In genomic region chr9:110733102-110733501, GRCm38 (mm10) we compare ENCODE assay signal across 9 mouse cellular contexts. TPM values are rescaled to one million over a fixed set of nuclear protein-coding genes. Genes with fewer than 3 reads are reported as not detected.
DNase-seq lines count a peak whose midpoint lies in the region; ATAC-seq and TF ChIP-seq lines count a peak whose summit lies in the region.
"Had no signal": no experiment of that assay in that cellular context is flagged by ENCODE, and none has a peak within 500 bp of the region (broad histone marks: within the 10 kb centered on the region; RNA-seq: fewer than 3 reads in every experiment).

No protein-coding gene starts in this region.

- peak overlapping the region; percentile 37; the same call in 1 of the 2 replicates for H3K9ac ChIP-seq in kidney, embryonic 15.5 days
- peak overlapping the region; percentile 17; the same call in 1 of the 2 replicates for H3K9ac ChIP-seq in hindbrain, postnatal 0 days (replicated peaks; ENCODE audit: low read length)
- peak overlapping the region; percentile 17; the same call in 1 of the 2 replicates for H3K9ac ChIP-seq in midbrain, embryonic 15.5 days

- TF ChIP-seq CTCF in cortical plate, adult 2 months (IDR thresholded peaks at IDR 0.05; ENCODE audit: extremely low read depth, insufficient read depth, low read length), result no peak
- no peak for TF ChIP-seq CTCF in hindbrain, postnatal 0 days (IDR thresholded peaks at IDR 0.05; ENCODE audit: low read depth)

- H3K9me3 ChIP-seq in kidney, embryonic 15.5 days (replicated peaks), result no peaks in the 10 kb centered on the region
- no peaks in the 10 kb centered on the region for H3K9me3 ChIP-seq in hindbrain, postnatal 0 days (ENCODE audit: low read length)
- H3K9me3 ChIP-seq in midbrain, embryonic 15.5 days, result no peaks in the 10 kb centered on the region

- DNase-seq in kidney, postnatal 4 days, result no peak
- DNase-seq in hindbrain, postnatal 0 days (ENCODE audit: low spot score), result no peak
- DNase-seq in cerebellum, adult 9-11 months, result no peak
- DNase-seq in urinary bladder, postnatal 36 days (ENCODE audit: low spot score in 2 of 2), result no peak
- no peak for DNase-seq in thymus, adult 18-20 months

- H3K4me1 ChIP-seq in kidney, embryonic 15.5 days, result peaks cover 74% of the 10 kb centered on the region
- H3K4me1 ChIP-seq in cortical plate, adult 2 months (ENCODE audit: control insufficient read depth, insufficient read depth, low read length), result no peaks in the 10 kb centered on the region
- H3K4me1 ChIP-seq in hindbrain, postnatal 0 days (ENCODE audit: insufficient read depth, low read length), result peaks cover 8% of the 10 kb centered on the region
- H3K4me1 ChIP-seq in midbrain, embryonic 15.5 days, result peaks cover 13% of the 10 kb centered on the region

- ATAC-seq in kidney, embryonic 15.5 days (replicated peaks; ENCODE audit: low FRiP score), result peak; percentile 24; the same call in 1 of the 2 replicates
- no peak for ATAC-seq in hindbrain, postnatal 0 days
- no peak for ATAC-seq in midbrain, embryonic 15.5 days (replicated peaks)

- H3K27me3 ChIP-seq in kidney, embryonic 15.5 days, result peaks cover 25% of the 10 kb centered on the region
- 0 out of 2 replicates have a peak, but pooled peaks cover 2% of the 10 kb centered on the region for H3K27me3 ChIP-seq in hindbrain, postnatal 0 days (ENCODE audit: insufficient read depth, low read length)
- H3K27me3 ChIP-seq in midbrain, embryonic 15.5 days (replicated peaks), result peaks cover 31% of the 10 kb centered on the region
- H3K27me3 ChIP-seq: Patski had no signal

- no peak for TF ChIP-seq POLR2A in cortical plate, adult 2 months (IDR thresholded peaks at IDR 0.05; ENCODE audit: extremely low read depth, insufficient read depth, low read length)

- H3K4me2 ChIP-seq in kidney, embryonic 15.5 days, result peak overlapping the region; percentile 70
- H3K4me2 ChIP-seq in hindbrain, postnatal 0 days (ENCODE audit: low read depth, low read length), result peak overlapping the region; percentile 73
- H3K4me2 ChIP-seq in midbrain, embryonic 15.5 days, result peak overlapping the region; percentile 79

- peak overlapping the region; percentile 89 for H3K27ac ChIP-seq in kidney, embryonic 15.5 days
- no peak overlapping the region for H3K27ac ChIP-seq in cortical plate, adult 2 months (ENCODE audit: insufficient read depth, low read length)
- H3K27ac ChIP-seq in hindbrain, postnatal 0 days, result peak overlapping the region; percentile 26; the same call in 1 of the 2 replicates
- no peak overlapping the region for H3K27ac ChIP-seq in midbrain, embryonic 15.5 days

- peak overlapping the region; percentile 40 for H3K4me3 ChIP-seq in kidney, embryonic 15.5 days (replicated peaks)
- H3K4me3 ChIP-seq in cortical plate, adult 2 months (ENCODE audit: insufficient read depth, low read length), result peak overlapping the region; percentile 10; the same call in 1 of the 2 replicates
- peak overlapping the region; percentile 41 for H3K4me3 ChIP-seq in hindbrain, postnatal 0 days (ENCODE audit: low read length)
- H3K4me3 ChIP-seq in midbrain, embryonic 15.5 days, result peak overlapping the region; percentile 41

- H3K36me3 ChIP-seq in kidney, embryonic 15.5 days, result peaks cover 25% of the 10 kb centered on the region
- H3K36me3 ChIP-seq in hindbrain, postnatal 0 days (ENCODE audit: insufficient read depth, low read length), result no peaks in the 10 kb centered on the region
- no peaks in the 10 kb centered on the region for H3K36me3 ChIP-seq in midbrain, embryonic 15.5 days (replicated peaks)

- 4% methylated on average over 8 of the region's 8 CpGs for WGBS in kidney, embryonic 15.5 days
- 9% methylated on average over 8 of the region's 8 CpGs for WGBS in hindbrain, postnatal 0 days
- WGBS in midbrain, embryonic 15.5 days, result 9% methylated on average over 8 of the region's 8 CpGs

RNA-seq across cellular contexts. Expression of gene Myl3, which starts 8.6 kb away (rescaled TPM):
- polyA plus RNA-seq in kidney, embryonic 15.5 days (2015; fragmentation: Nextera tagmentation; extraction: Ambion mirVana), result 1.8 and 3.9 TPM in 2 replicates
- 0.13 and 0.30 TPM in 2 replicates for polyA plus RNA-seq in cortical plate, adult 2 months (2012; rRNA removed)
- total RNA-seq in hindbrain, postnatal 0 days (2014; rRNA removed), result 0.72 TPM in 1 of 2 replicates, not detected in the other
- polyA plus RNA-seq in hindbrain, postnatal 0 days (2015; fragmentation: Nextera tagmentation; extraction: Ambion mirVana), result 0.65 and 0.89 TPM in 2 replicates
- polyA plus RNA-seq in midbrain, embryonic 15.5 days (2015; fragmentation: Nextera tagmentation; extraction: Ambion mirVana), result 0.56 and 2.0 TPM in 2 replicates

RNA-seq across cellular contexts. Expression of gene Pth1r, which starts 13.8 kb away (rescaled TPM):
- polyA plus RNA-seq in kidney, embryonic 15.5 days (2015; fragmentation: Nextera tagmentation; extraction: Ambion mirVana), result 67.1 and 70.1 TPM in 2 replicates
- 8.2 and 9.0 TPM in 2 replicates for polyA plus RNA-seq in cortical plate, adult 2 months (2012; rRNA removed)
- total RNA-seq in hindbrain, postnatal 0 days (2014; rRNA removed), result 27.7 and 29.2 TPM in 2 replicates
- polyA plus RNA-seq in hindbrain, postnatal 0 days (2015; fragmentation: Nextera tagmentation; extraction: Ambion mirVana), result 11.7 and 12.5 TPM in 2 replicates
- 8.7 and 9.2 TPM in 2 replicates for polyA plus RNA-seq in midbrain, embryonic 15.5 days (2015; fragmentation: Nextera tagmentation; extraction: Ambion mirVana)

Comparison
In these comparisons a context has a peak if more than half of its experiments do, and no peak if none do; other contexts are left out.
1. H3K27ac ChIP-seq: peak in kidney, embryonic 15.5 days (single experiment) and hindbrain, postnatal 0 days (single experiment); none in cortical plate, adult 2 months (single experiment) and midbrain, embryonic 15.5 days (single experiment).
2. Peak in every context shown above with its lines, with median percentiles within 50 percentile points of each other: H3K4me2 ChIP-seq, H3K4me3 ChIP-seq and H3K9ac ChIP-seq.